Mouse (Mus musculus) intestine, postnatal 0 days (tissue): ENCODE results near the gene Lamb1. TPM values are rescaled to one million over a fixed set of nuclear protein-coding genes. Genes with fewer than 3 reads are reported as not detected.

Experiments used
- ATAC-seq: fragments of 200-750 bp; cut with Nextera tagmentation; 2 replicates; pipeline ENCODE4 v1.8.0; 2017; ENCODE audit warnings: mild to moderate bottlenecking, moderate TSS enrichment, moderate library complexity
- H3K27ac ChIP-seq: fragments of 300-500 bp; sonication (generic); 2 replicates; pipeline ENCODE4 v1.5.1; 2014; ENCODE audit warnings: mild to moderate bottlenecking, low read depth, low read length, moderate library complexity
- H3K27me3 ChIP-seq: fragments of 300-500 bp; sonication (generic); replicated peaks from 2 replicates; pipeline ENCODE4 v1.6.1; 2014; ENCODE audit warnings: low read length, mixed read lengths; ENCODE audit not compliant: control insufficient read depth, insufficient read depth
- H3K36me3 ChIP-seq: fragments of 300-500 bp; sonication (generic); 2 replicates; pipeline ENCODE4 v1.6.1; 2014; ENCODE audit warnings: mild to moderate bottlenecking, moderate library complexity; ENCODE audit not compliant: control insufficient read depth, insufficient read depth
- H3K4me1 ChIP-seq: fragments of 300-500 bp; sonication (generic); replicated peaks from 2 replicates; pipeline ENCODE4 v1.6.1; 2014; ENCODE audit warnings: antibody characterized with exemption, low read length, mixed read lengths; ENCODE audit not compliant: control insufficient read depth, insufficient read depth
- H3K4me2 ChIP-seq: fragments of 300-500 bp; sonication (generic); replicated peaks from 2 replicates; pipeline ENCODE4 v1.6.1; 2014; ENCODE audit warnings: low read depth, mild to moderate bottlenecking, moderate library complexity
- H3K4me3 ChIP-seq: fragments of 300-500 bp; sonication (generic); 2 replicates; pipeline ENCODE4 v1.5.1; 2014; ENCODE audit warnings: low read depth, low read length
- H3K9ac ChIP-seq: fragments of 300-500 bp; sonication (generic); 2 replicates; pipeline ENCODE4 v1.6.1; 2014; ENCODE audit warnings: mild to moderate bottlenecking, low read depth, low read length
- H3K9me3 ChIP-seq: fragments of 300-500 bp; sonication (generic); 2 replicates; pipeline ENCODE4 v1.6.1; 2016; ENCODE audit warnings: mixed run types; ENCODE audit not compliant: control insufficient read depth
- CTCF ChIP-seq: sonication (generic); IDR thresholded peaks from 2 replicates; pipeline ENCODE4 v1.5.1; 2016; ENCODE audit warnings: low read depth, mild to moderate bottlenecking, control low read depth, antibody characterized with exemption, moderate library complexity
- WGBS: fragments of 180-500 bp; shearing (Covaris S2); extraction: QIAGEN DNeasy Blood & Tissue Kit; methylation state at CpG from one replicate; pipeline ENCODE4 v1.1.7; 2014; 5-methylcytosine and 5-hydroxymethylcytosine counted together
- polyA plus RNA-seq: library from polyadenylated mRNA; unstranded; fragments of >200 nt; fragmentation: Nextera tagmentation; extraction: Ambion mirVana; gene quantifications from 2 replicates; pipeline ENCODE4 v1.2.1, GENCODE M21; 2015

The Lamb1 gene
- polyA plus RNA-seq, 1 experiment from 2014 or later: 25.8 TPM

DNA sequence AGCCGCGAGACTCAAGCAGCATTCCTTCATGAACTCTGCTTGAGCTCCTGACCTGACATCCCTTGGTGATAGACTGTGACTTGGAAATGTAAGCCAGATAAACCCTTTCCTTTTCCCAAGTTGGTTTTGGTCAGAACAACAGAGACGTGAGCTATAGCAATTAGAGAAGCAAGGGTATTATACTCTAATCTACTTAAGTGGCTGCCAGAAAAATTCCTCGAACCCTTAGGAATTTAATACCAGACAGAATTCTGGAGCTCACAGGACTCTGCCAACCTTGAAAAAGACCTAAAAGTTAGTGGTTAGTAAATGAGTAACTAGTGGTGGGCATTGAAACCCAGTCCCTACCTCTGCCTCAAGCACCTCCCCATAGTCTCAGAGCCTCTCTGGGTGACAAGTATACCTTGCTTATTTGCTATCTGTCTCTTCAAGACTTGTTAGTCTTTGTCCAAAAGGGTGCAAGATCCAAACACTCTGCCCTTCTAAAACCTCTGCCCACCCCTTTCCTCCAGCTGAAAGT, 18.6 kb downstream of the Lamb1 start:
- Histone ChIP-seq H3K9me3 (no peaks in the 10 kb centered on the region), H3K36me3 (peaks cover 43% of the 10 kb centered on the region), H3K4me1 (no peaks in the 10 kb centered on the region), H3K4me2 (no peak overlapping the region), H3K9ac (no peak overlapping the region), H3K4me3 (no peak overlapping the region), H3K27ac (no peak overlapping the region), H3K27me3 (no peaks in the 10 kb centered on the region)
- ATAC-seq: no peak
- no peak for TF ChIP-seq CTCF
- WGBS: 69% methylated on average over 4 of the region's 4 CpGs

DNA sequence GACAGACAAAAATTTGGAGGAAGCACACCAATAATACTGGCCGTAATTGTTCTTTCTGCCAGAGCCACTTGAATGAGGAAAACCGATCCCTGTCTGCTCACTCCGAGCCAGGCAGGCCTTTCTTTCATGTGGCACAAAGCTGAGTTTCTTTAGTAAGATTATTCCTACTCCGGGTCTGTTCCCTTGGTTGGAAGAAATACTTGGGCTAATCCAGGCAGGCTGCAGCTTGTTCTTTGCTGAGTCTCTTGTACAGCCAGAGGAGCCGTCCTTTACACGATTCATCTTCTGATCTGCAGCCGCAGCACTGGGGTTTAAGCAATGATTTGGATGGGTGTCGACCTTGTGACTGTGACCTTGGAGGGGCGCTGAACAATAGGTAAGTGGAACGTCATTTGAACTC, 24.0 kb downstream of the Lamb1 start:
- H3K9me3 ChIP-seq: no peaks in the 10 kb centered on the region
- no peak overlapping the region for H3K4me2 ChIP-seq
- peaks cover 41% of the 10 kb centered on the region for H3K36me3 ChIP-seq
- H3K9ac ChIP-seq: no peak overlapping the region
- 0 out of 2 replicates have a peak, but pooled peaks cover 3% of the 10 kb centered on the region for H3K4me1 ChIP-seq
- no peaks in the 10 kb centered on the region for H3K27me3 ChIP-seq
- H3K4me3 ChIP-seq: no peak overlapping the region
- 94% methylated on average over 10 of the region's 10 CpGs for WGBS
- TF ChIP-seq CTCF: no peak
- H3K27ac ChIP-seq: no peak overlapping the region
- ATAC-seq: no peak

DNA sequence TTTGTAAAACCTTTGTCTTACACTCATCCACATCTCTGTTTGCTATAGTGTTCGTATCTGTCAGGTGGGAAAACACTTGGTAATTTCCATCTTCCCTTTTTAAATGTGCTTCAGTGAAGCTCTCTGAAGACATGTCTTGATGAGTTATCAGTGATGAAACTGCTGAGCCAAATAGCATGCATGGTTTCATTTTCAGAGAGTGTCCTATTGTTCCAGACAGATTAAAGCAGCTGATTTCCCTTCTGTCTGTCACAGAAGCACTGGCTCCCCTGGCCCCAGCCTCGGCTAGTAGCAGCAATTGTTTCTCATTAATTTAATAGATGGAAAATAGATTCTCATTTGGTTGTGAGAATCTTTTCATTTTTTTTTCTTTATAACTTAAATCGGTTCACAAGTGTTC, 25.9 kb downstream of the Lamb1 start:
- 0 out of 2 replicates have a peak, but pooled peaks cover 7% of the 10 kb centered on the region for H3K4me1 ChIP-seq
- no peaks in the 10 kb centered on the region for H3K9me3 ChIP-seq
- no peaks in the 10 kb centered on the region for H3K27me3 ChIP-seq
- no peak overlapping the region for H3K27ac ChIP-seq
- peaks cover 35% of the 10 kb centered on the region for H3K36me3 ChIP-seq
- H3K9ac ChIP-seq: no peak overlapping the region
- TF ChIP-seq CTCF: no peak
- H3K4me2 ChIP-seq: no peak overlapping the region
- 84% methylated on average over 3 of the region's 3 CpGs for WGBS
- no peak overlapping the region for H3K4me3 ChIP-seq
- ATAC-seq: no peak

DNA sequence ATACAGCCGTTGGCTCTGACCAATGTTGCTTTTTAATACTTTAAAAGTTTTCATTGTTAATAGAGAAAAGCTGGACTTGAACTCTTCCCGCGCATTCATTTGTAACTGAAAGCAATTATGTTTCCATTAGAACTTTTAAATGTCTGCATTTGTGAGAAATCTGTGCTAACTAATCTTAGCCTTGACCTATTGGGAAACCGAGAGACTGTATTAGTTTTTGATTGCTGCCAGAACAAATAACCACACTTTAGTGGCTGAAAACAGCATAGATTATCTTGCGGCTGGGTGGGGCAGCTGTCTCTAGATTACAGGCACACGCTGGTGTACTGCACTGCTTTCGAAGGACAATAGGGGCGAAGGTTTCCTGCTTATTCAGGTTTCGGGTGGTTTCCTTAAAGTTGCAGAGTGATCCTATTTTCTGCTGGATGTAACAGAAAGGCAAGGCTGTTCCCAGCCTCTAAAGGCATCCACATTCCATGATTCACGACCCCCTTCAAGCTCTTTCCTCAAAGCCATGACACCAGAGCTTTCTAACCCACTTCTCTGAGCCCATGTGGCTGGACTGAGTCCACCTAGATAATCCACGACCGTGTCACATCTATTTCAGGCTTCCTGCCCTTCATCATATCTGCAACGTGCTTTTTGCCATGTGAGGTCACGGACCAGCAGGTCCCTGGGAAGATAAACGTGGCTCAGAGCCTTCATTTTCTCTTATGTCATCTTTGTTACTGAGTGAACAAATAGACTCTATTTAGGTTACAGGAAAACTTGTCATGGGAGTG, 28.5 kb downstream of the Lamb1 start:
- Histone ChIP-seq H3K36me3 (peaks cover 18% of the 10 kb centered on the region), H3K9ac (no peak overlapping the region), H3K4me3 (no peak overlapping the region), H3K27ac (no peak overlapping the region), H3K4me1 (0 out of 2 replicates have a peak, but pooled peaks cover 7% of the 10 kb centered on the region), H3K9me3 (no peaks in the 10 kb centered on the region), H3K27me3 (no peaks in the 10 kb centered on the region), H3K4me2 (no peak overlapping the region)
- no peak for ATAC-seq
- no peak for TF ChIP-seq CTCF
- WGBS: 37% methylated on average over 15 of the region's 15 CpGs

DNA sequence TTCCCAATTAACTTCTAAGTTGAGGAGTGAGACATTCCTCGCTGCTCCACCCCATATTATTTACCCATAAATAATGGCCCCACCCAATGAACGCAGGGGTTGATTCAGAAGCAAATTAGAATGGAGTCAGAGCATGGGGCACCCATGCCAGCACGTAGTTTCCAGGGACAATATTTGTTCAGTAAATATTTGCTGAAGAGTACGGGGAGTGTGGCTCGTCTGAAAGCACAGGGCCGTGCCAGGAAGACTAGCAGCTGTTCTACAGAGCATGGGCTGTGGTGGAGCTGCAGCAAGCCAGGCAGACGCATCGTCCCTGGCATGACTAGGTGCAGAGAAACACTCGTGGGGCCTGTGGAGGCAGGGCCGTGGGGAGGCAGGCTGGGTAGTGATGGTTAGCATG, 29.5 kb downstream of the Lamb1 start:
- Histone ChIP-seq H3K9ac (no peak overlapping the region), H3K4me1 (0 out of 2 replicates have a peak, but pooled peaks cover 7% of the 10 kb centered on the region), H3K4me3 (no peak overlapping the region), H3K4me2 (no peak overlapping the region; the same call in 1 of the 2 replicates), H3K9me3 (no peaks in the 10 kb centered on the region), H3K27me3 (no peaks in the 10 kb centered on the region), H3K36me3 (peaks cover 19% of the 10 kb centered on the region), H3K27ac (no peak overlapping the region)
- WGBS: 20% methylated on average over 10 of the region's 10 CpGs
- TF ChIP-seq CTCF: no peak
- ATAC-seq: peak; percentile 57

DNA sequence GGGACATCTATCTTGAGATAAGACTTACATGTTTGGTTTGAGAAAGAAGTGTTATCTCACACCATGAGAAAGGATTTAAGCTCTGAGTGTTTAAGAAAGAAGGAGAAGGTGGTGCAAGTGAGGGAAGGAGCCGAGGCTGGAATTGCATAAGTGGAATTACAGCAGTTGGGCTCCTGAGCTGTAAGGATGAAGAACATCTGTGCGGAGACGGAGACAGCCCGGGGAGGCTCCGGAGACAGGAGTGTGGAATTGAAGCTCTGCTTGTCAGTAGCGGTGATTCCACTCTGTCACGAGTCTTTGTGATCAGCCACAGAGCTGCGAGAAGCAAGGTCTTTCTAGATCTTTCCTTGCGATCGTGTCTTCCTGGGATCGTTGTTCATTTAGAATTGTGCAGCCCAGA, 30.0 kb downstream of the Lamb1 start:
- Histone ChIP-seq H3K27me3 (no peaks in the 10 kb centered on the region), H3K9me3 (no peaks in the 10 kb centered on the region), H3K9ac (no peak overlapping the region), H3K36me3 (peaks cover 22% of the 10 kb centered on the region), H3K4me2 (no peak overlapping the region; the same call in 1 of the 2 replicates), H3K27ac (no peak overlapping the region), H3K4me1 (0 out of 2 replicates have a peak, but pooled peaks cover 7% of the 10 kb centered on the region), H3K4me3 (no peak overlapping the region)
- ATAC-seq: no peak
- TF ChIP-seq CTCF: no peak
- 56% methylated on average over 11 of the region's 11 CpGs for WGBS
